Mouse (Mus musculus) forebrain, embryonic 16.5 days (tissue): ENCODE results near the gene Dnaja2. TPM values are rescaled to one million over a fixed set of nuclear protein-coding genes. Genes with fewer than 3 reads are reported as not detected.
A peak's percentile ranks its signal among the peaks of the same experiment; 100 is the strongest.

Experiments
- ATAC-seq: fragments of 200-750 bp; cut with Nextera tagmentation; 2 replicates; pipeline ENCODE4 v1.8.0; 2017; ENCODE audit warnings: mild to moderate bottlenecking, moderate library complexity
- H3K27ac ChIP-seq: fragments of 300-500 bp; sonication (generic); 2 replicates; pipeline ENCODE4 v1.5.1; 2014; ENCODE audit warnings: low read length, control low read depth
- H3K27me3 ChIP-seq: fragments of 300-500 bp; sonication (generic); replicated peaks from 2 replicates; pipeline ENCODE4 v1.6.1; 2014; ENCODE audit warnings: low read length; ENCODE audit not compliant: control insufficient read depth, insufficient read depth
- H3K36me3 ChIP-seq: fragments of 300-500 bp; sonication (generic); 2 replicates; pipeline ENCODE4 v1.6.1; 2014; ENCODE audit not compliant: control insufficient read depth, insufficient read depth
- H3K4me1 ChIP-seq: fragments of 300-500 bp; sonication (generic); replicated peaks from 2 replicates; pipeline ENCODE4 v1.6.1; 2014; ENCODE audit warnings: low read length; ENCODE audit not compliant: control insufficient read depth, insufficient read depth
- H3K4me2 ChIP-seq: fragments of 300-500 bp; sonication (generic); 2 replicates; pipeline ENCODE4 v1.6.1; 2014; ENCODE audit warnings: mild to moderate bottlenecking, low read length, control low read depth
- H3K4me3 ChIP-seq: fragments of 300-500 bp; sonication (generic); replicated peaks from 2 replicates; pipeline ENCODE4 v1.5.1; 2014; ENCODE audit warnings: mild to moderate bottlenecking, low read length, control low read depth
- H3K9ac ChIP-seq: fragments of 300-500 bp; sonication (generic); replicated peaks from 2 replicates; pipeline ENCODE4 v1.6.1; 2014; ENCODE audit warnings: low read depth, low read length, control low read depth
- H3K9me3 ChIP-seq: fragments of 300-500 bp; sonication (generic); 2 replicates; pipeline ENCODE4 v1.6.1; 2016; ENCODE audit warnings: low read length; ENCODE audit not compliant: control insufficient read depth
- WGBS: fragments of 180-500 bp; shearing (Covaris S2); extraction: QIAGEN DNeasy Blood & Tissue Kit; methylation state at CpG from one replicate; pipeline ENCODE4 v1.1.7; 2014; 5-methylcytosine and 5-hydroxymethylcytosine counted together
- polyA plus RNA-seq: library from polyadenylated mRNA; unstranded; fragments of >200 nt; fragmentation: Nextera tagmentation; extraction: Ambion mirVana; gene quantifications from 2 replicates; pipeline ENCODE4 v1.2.1, GENCODE M21; 2015

The Dnaja2 gene
- polyA plus RNA-seq = 169 and 193 TPM in 2 replicates

GRCm38 (mm10) chr8:85555181-85556145 is at the start of gene Dnaja2:
Gene Dnaja2, minus strand, starts transcription at chr8:85555344.
- Histone ChIP-seq H3K4me3 (peak within 1 kb of the TSS; percentile 86), H3K4me1 (peaks cover 8% of the 10 kb centered on the region), H3K9ac (peak within 1 kb of the TSS; percentile 77), H3K4me2 (peak within 1 kb of the TSS; percentile 89), H3K9me3 (no peaks in the 10 kb centered on the region), H3K27me3 (no peaks in the 10 kb centered on the region), H3K27ac (peak within 1 kb of the TSS; percentile 84), H3K36me3 (peaks cover 11% of the 10 kb centered on the region)
- 1% methylated on average over 74 of the region's 77 CpGs for WGBS
- ATAC-seq = peak; percentile 94

- H3K36me3 ChIP-seq = no peaks in the 10 kb centered on the region
- no peak overlapping the region for H3K4me2 ChIP-seq
- no peak overlapping the region for H3K27ac ChIP-seq
- 85% methylated on average over 4 of the region's 4 CpGs for WGBS
- ATAC-seq = no peak
- no peak overlapping the region for H3K9ac ChIP-seq
- H3K27me3 ChIP-seq = no peaks in the 10 kb centered on the region
- H3K4me1 ChIP-seq = no peaks in the 10 kb centered on the region
- H3K4me3 ChIP-seq = no peak overlapping the region
- H3K9me3 ChIP-seq = no peaks in the 10 kb centered on the region
Observed at GRCm38 (mm10) chr8:85604201-85604600, 49.1 kb upstream of the Dnaja2 start.

DNA sequence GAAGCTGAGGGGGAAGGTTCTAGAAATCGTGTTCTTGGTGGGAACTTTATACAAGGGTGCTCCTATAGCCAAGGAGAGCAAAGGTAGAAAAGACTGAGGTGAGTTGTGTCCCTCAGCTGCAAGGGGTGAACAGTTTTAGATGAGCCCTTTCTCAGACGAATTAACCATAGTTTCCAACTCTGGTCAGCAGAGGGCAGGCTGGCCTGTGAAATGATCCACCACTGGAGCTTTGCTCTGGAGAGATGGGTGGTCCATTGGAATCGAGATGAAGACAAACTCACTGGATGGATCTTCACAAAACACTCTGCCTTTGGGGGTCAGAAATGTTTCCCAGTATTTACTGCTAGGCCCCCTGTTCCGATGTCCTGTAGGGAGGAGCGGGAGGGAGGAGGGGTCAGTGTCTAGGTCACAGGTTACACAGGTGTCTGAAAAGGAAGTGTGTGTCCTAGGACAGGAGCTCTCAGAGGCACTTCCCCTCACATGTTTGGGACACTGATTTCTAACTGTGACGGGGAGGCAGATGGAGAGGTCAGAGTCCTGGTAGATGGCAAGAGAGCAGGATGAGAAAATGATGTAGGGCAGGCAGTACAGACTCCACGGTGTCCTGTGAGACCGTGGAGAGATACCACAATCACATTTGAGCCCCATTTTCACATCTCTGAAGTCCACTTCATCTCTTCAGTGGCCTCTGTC is 48.2 kb upstream of the Dnaja2 start:
- no peaks in the 10 kb centered on the region for H3K4me1 ChIP-seq
- H3K27me3 ChIP-seq = no peaks in the 10 kb centered on the region
- ATAC-seq = peak; percentile 70
- H3K9me3 ChIP-seq = no peaks in the 10 kb centered on the region
- H3K4me2 ChIP-seq = no peak overlapping the region
- H3K27ac ChIP-seq = no peak overlapping the region
- WGBS = 43% methylated on average over 8 of the region's 8 CpGs
- no peak overlapping the region for H3K9ac ChIP-seq
- no peaks in the 10 kb centered on the region for H3K36me3 ChIP-seq
- no peak overlapping the region for H3K4me3 ChIP-seq

GRCm38 (mm10) chr8:85602737-85603136 is 47.6 kb upstream of the Dnaja2 start:
- H3K36me3 ChIP-seq = no peaks in the 10 kb centered on the region
- WGBS = 78% methylated on average over 4 of the region's 4 CpGs
- H3K4me1 ChIP-seq = no peaks in the 10 kb centered on the region
- no peaks in the 10 kb centered on the region for H3K9me3 ChIP-seq
- no peak overlapping the region for H3K4me2 ChIP-seq
- H3K27ac ChIP-seq = no peak overlapping the region
- no peak overlapping the region for H3K4me3 ChIP-seq
- no peaks in the 10 kb centered on the region for H3K27me3 ChIP-seq
- ATAC-seq = no peak
- H3K9ac ChIP-seq = no peak overlapping the region

GRCm38 (mm10) chr8:85601741-85602140 is 46.6 kb upstream of the Dnaja2 start:
- no peaks in the 10 kb centered on the region for H3K9me3 ChIP-seq
- WGBS = 76% methylated on average over 8 of the region's 8 CpGs
- H3K27me3 ChIP-seq = no peaks in the 10 kb centered on the region
- H3K4me2 ChIP-seq = no peak overlapping the region
- no peak overlapping the region for H3K4me3 ChIP-seq
- no peak overlapping the region for H3K9ac ChIP-seq
- ATAC-seq = no peak
- no peaks in the 10 kb centered on the region for H3K4me1 ChIP-seq
- no peak overlapping the region for H3K27ac ChIP-seq
- no peaks in the 10 kb centered on the region for H3K36me3 ChIP-seq

DNA sequence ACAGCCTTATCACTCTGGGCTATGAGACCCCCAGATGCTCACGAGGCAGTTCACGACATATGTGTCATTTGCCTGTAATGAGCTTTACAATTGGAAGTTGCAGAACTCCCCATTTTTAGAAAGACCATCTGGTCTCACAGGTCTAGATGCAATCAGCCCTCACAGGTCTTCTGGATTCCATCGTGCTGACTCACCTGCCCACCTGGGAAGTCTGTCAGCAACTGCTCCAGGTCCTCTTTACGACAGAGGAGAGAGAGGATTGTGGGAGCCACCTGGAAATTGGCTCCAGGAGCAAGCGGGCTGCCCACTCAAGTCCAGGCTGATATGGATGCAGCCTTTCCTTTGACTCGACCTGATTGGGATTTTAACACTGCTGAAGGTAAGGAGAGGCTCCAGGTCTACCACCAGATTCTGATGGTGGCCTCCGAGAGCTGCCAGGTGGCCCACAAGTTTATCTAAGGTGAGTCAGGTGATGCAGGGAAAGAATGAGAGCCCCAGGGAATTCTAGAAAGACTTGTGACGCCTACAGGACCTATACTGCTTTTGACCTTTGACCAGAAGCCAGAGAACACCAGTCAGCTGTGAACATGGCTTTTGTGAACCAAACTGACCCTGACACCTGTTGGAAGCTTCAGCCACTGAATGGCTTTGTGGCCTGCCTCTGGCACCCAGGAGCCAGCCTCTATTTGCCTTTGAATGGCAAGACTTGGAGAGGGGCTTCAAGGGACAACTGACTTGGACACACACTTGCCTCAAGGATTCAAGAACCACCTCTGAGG is 42.5 kb upstream of the Dnaja2 start:
- no peak for ATAC-seq
- Histone ChIP-seq H3K36me3 (no peaks in the 10 kb centered on the region), H3K27me3 (no peaks in the 10 kb centered on the region), H3K4me1 (0 out of 2 replicates have a peak, but pooled peaks cover 4% of the 10 kb centered on the region), H3K4me3 (no peak overlapping the region), H3K27ac (no peak overlapping the region), H3K9me3 (no peaks in the 10 kb centered on the region), H3K4me2 (no peak overlapping the region), H3K9ac (no peak overlapping the region)
- 78% methylated on average over 8 of the region's 8 CpGs for WGBS

DNA sequence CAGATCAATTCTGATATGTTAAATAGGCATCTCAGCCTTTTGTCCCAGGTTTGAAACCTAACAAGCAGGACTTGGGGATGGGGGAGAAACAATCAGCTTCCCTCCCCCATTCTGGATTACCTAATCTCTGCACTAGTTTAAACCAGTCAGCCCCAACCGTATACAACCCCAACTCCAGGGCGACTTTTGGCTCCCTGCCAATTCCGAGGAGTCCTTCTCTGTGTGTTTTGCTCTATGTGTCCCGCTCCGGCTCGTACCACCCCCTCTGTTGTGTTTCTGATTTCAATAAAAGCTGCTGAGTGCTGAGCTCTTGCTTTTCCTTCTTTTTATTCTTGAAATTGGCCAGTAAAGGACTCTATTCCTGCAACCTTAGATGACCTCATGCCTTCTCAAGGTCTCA is 40.2 kb upstream of the Dnaja2 start:
- Histone ChIP-seq H3K4me2 (peak overlapping the region; percentile 21; the same call in 1 of the 2 replicates), H3K36me3 (no peaks in the 10 kb centered on the region), H3K4me3 (no peak overlapping the region), H3K9me3 (no peaks in the 10 kb centered on the region), H3K9ac (no peak overlapping the region), H3K27me3 (no peaks in the 10 kb centered on the region), H3K27ac (no peak overlapping the region), H3K4me1 (0 out of 2 replicates have a peak, but pooled peaks cover 4% of the 10 kb centered on the region)
- ATAC-seq = no peak
- WGBS = 6% methylated on average over 6 of the region's 6 CpGs

DNA sequence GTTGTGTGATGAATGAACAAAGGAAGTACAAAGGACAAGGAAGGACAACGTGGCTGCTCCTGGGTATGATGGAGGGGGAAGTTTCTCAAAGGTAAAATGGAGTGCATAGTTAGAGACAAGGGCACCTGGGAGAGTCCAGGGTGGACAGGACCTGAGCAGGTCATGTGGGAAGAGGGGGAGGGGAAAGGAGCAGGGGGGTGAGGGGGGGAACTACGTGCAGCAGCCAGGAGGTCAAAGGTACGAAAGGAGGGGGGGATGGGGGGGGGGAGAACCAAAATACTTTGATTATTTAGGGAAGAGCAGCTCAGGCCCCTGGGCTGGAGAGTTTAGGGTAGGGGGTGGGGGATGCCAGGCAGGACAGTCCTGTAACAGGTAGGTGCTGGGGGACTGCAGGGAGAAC is 39.8 kb upstream of the Dnaja2 start:
- WGBS = 37% methylated on average over 3 of the region's 3 CpGs
- H3K27ac ChIP-seq = no peak overlapping the region
- H3K9ac ChIP-seq = no peak overlapping the region
- no peak for ATAC-seq
- H3K4me3 ChIP-seq = no peak overlapping the region
- H3K4me1 ChIP-seq = 0 out of 2 replicates have a peak, but pooled peaks cover 4% of the 10 kb centered on the region
- H3K27me3 ChIP-seq = no peaks in the 10 kb centered on the region
- no peaks in the 10 kb centered on the region for H3K9me3 ChIP-seq
- no peak overlapping the region for H3K4me2 ChIP-seq
- H3K36me3 ChIP-seq = no peaks in the 10 kb centered on the region

- WGBS = 99% methylated on average over 3 of the region's 3 CpGs
Observed at GRCm38 (mm10) chr8:85593324-85593723, 38.2 kb upstream of the Dnaja2 start.

More at GRCm38 (mm10) chr8:85593324-85593723, 38.2 kb upstream of the Dnaja2 start:
- no peak overlapping the region for H3K4me2 ChIP-seq
- no peak overlapping the region for H3K9ac ChIP-seq
- H3K36me3 ChIP-seq = no peaks in the 10 kb centered on the region
- H3K4me3 ChIP-seq = no peak overlapping the region
- H3K27ac ChIP-seq = no peak overlapping the region
- no peak for ATAC-seq
- H3K27me3 ChIP-seq = no peaks in the 10 kb centered on the region
- H3K9me3 ChIP-seq = no peaks in the 10 kb centered on the region
- H3K4me1 ChIP-seq = 0 out of 2 replicates have a peak, but pooled peaks cover 4% of the 10 kb centered on the region
